Mouse (Mus musculus) myocyte (in vitro differentiated cells): ENCODE measurements around the gene Snrk. TPM values are rescaled to one million over a fixed set of nuclear protein-coding genes. Genes with fewer than 3 reads are reported as not detected.

Experiments used
- H3K27me3 ChIP-seq: one replicate; pipeline ENCODE4 v1.6.1; 2011; ENCODE audit not compliant: control insufficient read depth, insufficient read depth, insufficient read length
- H3K36me3 ChIP-seq: one replicate; pipeline ENCODE4 v1.6.1; 2011; ENCODE audit not compliant: control insufficient read depth, insufficient read depth
- H3K4me2 ChIP-seq: one replicate; pipeline ENCODE4 v1.6.1; 2011; ENCODE audit warnings: low read depth, control low read depth
- H3K4me3 ChIP-seq: one replicate; pipeline ENCODE4 v1.5.1; 2011; ENCODE audit warnings: mild to moderate bottlenecking, control low read depth, moderate library complexity
- H3K79me2 ChIP-seq: one replicate; pipeline ENCODE4 v1.6.1; 2011; ENCODE audit not compliant: control insufficient read depth, insufficient read depth
- H3ac ChIP-seq: one replicate; pipeline ENCODE4 v1.6.1; 2011; ENCODE audit not compliant: control insufficient read depth, insufficient read length
- CEBPB ChIP-seq: IDR thresholded peaks from 2 replicates; pipeline ENCODE4 v1.6.1; 2011; ENCODE audit warnings: mild to moderate bottlenecking, moderate library complexity; ENCODE audit not compliant: poor library complexity, insufficient read depth, severe bottlenecking
- E2F4 ChIP-seq: IDR thresholded peaks from one replicate; pipeline ENCODE4 v1.6.1; 2011; ENCODE audit warnings: mild to moderate bottlenecking, control low read depth, moderate library complexity; ENCODE audit not compliant: insufficient read depth
- MAX ChIP-seq: IDR thresholded peaks from one replicate; pipeline ENCODE4 v1.6.1; 2011; ENCODE audit warnings: low read depth, mild to moderate bottlenecking, control low read depth
- MYOD1 ChIP-seq, 3 experiments: IDR thresholded peaks; one replicate each; pipeline ENCODE4 v1.6.1; 2011; ENCODE audit warnings: control low read depth in 2 of 3, low read depth in 2 of 3, mild to moderate bottlenecking in 2 of 3, moderate library complexity in 1 of 3; ENCODE audit not compliant: insufficient read length in 2 of 3, control insufficient read depth in 1 of 3
- MYOG ChIP-seq, 3 experiments: IDR thresholded peaks; one replicate each; pipeline ENCODE4 v1.6.1; 2011; ENCODE audit warnings: control low read depth in 2 of 3, low read depth in 2 of 3, mild to moderate bottlenecking in 2 of 3; ENCODE audit not compliant: insufficient read length in 2 of 3, control insufficient read depth in 1 of 3, insufficient read depth in 1 of 3
- POLR2A ChIP-seq: IDR thresholded peaks from one replicate; pipeline ENCODE4 v1.6.1; 2011; ENCODE audit warnings: low read depth, mild to moderate bottlenecking, control low read depth, moderate library complexity; ENCODE audit not compliant: insufficient read length
- POLR2AphosphoS2 ChIP-seq: IDR thresholded peaks from one replicate; pipeline ENCODE4 v1.6.1; 2011; ENCODE audit warnings: low read depth, control low read depth; ENCODE audit not compliant: insufficient read length
- REST ChIP-seq: IDR thresholded peaks from one replicate; pipeline ENCODE4 v1.6.1; 2011; ENCODE audit warnings: mild to moderate bottlenecking, control low read depth, moderate library complexity; ENCODE audit not compliant: insufficient read depth, insufficient read length
- SRF ChIP-seq: IDR thresholded peaks from one replicate; pipeline ENCODE4 v1.6.1; 2011; ENCODE audit warnings: low read depth; ENCODE audit not compliant: control insufficient read depth, insufficient read length
- TCF12 ChIP-seq: IDR thresholded peaks from one replicate; pipeline ENCODE4 v1.6.1; 2011; ENCODE audit warnings: mild to moderate bottlenecking, control low read depth; ENCODE audit not compliant: poor library complexity, insufficient read depth, severe bottlenecking
- TCF3 ChIP-seq: IDR thresholded peaks from one replicate; pipeline ENCODE4 v1.6.1; 2011; ENCODE audit warnings: low read depth, control low read depth; ENCODE audit not compliant: insufficient read length
- USF1 ChIP-seq: IDR thresholded peaks from one replicate; pipeline ENCODE4 v1.6.1; 2011; ENCODE audit warnings: low read depth, mild to moderate bottlenecking, control low read depth, moderate library complexity
- polyA plus RNA-seq: library from polyadenylated mRNA; unstranded; fragments of >200 nt; fragmentation: generic; extraction: Trizol; gene quantifications from one replicate; pipeline ENCODE4 v1.2.1, GENCODE M21; 2012; ENCODE audit warnings: missing spikeins

The Snrk gene
- polyA plus RNA-seq, 1 experiment: 9.9 TPM

- Histone ChIP-seq H3K36me3 (no peaks in the 10 kb centered on the region), H3K4me2 (no peak overlapping the region), H3K4me3 (no peak overlapping the region), H3K27me3 (peaks cover 11% of the 10 kb centered on the region), H3K79me2 (no peaks in the 10 kb centered on the region), H3ac (no peak overlapping the region)
- no peak for TF ChIP-seq POLR2AphosphoS2
- no peak for TF ChIP-seq USF1
- TF ChIP-seq MAX: no peak
- TF ChIP-seq MYOG (IDR thresholded peaks at IDR 0.05; ENCODE audit: control insufficient read depth in 1 of 3, insufficient read depth in 1 of 3, insufficient read length in 2 of 3, low read depth in 2 of 3): no peak
- TF ChIP-seq MYOD1 (IDR thresholded peaks at IDR 0.05; ENCODE audit: control insufficient read depth in 1 of 3, insufficient read length in 2 of 3, low read depth in 2 of 3): no peak
- no peak for TF ChIP-seq POLR2A
- TF ChIP-seq E2F4: no peak
- no peak for TF ChIP-seq CEBPB
These were observed 31.4 kb upstream of the Snrk start for GRCm38 (mm10) chr9:122085550-122086205.

DNA sequence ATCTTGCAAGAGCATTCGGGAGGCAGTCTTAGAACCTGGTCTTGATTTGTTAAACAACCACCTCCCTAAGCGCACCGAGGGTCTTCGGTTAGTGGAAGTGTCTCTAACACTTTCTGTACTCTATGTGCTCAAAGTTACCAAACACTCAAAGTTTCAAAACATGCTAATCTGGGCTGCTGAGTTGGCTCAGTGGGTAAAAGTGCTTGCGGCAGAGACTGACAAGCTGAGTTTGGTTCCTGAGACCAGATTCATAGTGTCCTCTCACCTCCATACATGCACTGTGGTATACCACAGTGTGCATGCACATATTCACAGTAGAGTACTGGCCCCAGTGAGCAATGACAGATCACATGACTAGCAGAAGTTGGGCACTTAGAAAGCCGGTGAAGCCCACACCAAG lies 30.0 kb upstream of the Snrk start:
- H3K36me3 ChIP-seq: no peaks in the 10 kb centered on the region
- no peaks in the 10 kb centered on the region for H3K79me2 ChIP-seq
- no peak for TF ChIP-seq USF1
- no peak for TF ChIP-seq TCF12
- TF ChIP-seq POLR2AphosphoS2: no peak
- TF ChIP-seq MYOD1 (IDR thresholded peaks at IDR 0.05; ENCODE audit: control insufficient read depth in 1 of 3, insufficient read length in 2 of 3, low read depth in 2 of 3): no peak
- no peak overlapping the region for H3K4me2 ChIP-seq
- H3ac ChIP-seq: no peak overlapping the region
- no peak overlapping the region for H3K4me3 ChIP-seq
- H3K27me3 ChIP-seq: peaks cover 11% of the 10 kb centered on the region

DNA sequence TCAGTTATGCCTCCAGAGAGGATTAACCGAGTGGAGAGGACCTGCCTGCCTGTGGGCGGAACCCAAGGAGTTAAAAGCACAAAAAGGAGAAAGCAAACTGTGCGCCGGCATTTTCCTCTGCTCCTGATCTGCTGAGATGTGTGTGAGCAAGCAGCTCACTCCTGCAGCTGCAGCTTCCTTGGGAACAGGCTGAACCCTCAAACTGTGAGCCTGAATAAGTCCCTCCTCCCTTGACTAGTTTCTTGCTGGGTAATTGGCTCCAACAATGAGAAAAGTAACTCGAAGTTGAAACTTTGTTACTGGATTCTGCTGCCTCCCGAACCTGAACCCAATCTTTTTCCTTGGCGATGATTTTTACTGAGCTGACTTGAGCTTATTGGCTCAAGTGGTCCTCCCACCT lies 25.9 kb upstream of the Snrk start:
- Histone ChIP-seq H3ac (no peak overlapping the region), H3K36me3 (no peaks in the 10 kb centered on the region), H3K27me3 (peaks cover 11% of the 10 kb centered on the region), H3K4me2 (no peak overlapping the region), H3K4me3 (no peak overlapping the region), H3K79me2 (no peaks in the 10 kb centered on the region)
- TF ChIP-seq TCF12: no peak
- TF ChIP-seq TCF3: no peak
- no peak for TF ChIP-seq SRF
- TF ChIP-seq REST: no peak

- no peak overlapping the region for H3K4me2 ChIP-seq
These were observed 25.3 kb upstream of the Snrk start for GRCm38 (mm10) chr9:122091782-122092228.

DNA sequence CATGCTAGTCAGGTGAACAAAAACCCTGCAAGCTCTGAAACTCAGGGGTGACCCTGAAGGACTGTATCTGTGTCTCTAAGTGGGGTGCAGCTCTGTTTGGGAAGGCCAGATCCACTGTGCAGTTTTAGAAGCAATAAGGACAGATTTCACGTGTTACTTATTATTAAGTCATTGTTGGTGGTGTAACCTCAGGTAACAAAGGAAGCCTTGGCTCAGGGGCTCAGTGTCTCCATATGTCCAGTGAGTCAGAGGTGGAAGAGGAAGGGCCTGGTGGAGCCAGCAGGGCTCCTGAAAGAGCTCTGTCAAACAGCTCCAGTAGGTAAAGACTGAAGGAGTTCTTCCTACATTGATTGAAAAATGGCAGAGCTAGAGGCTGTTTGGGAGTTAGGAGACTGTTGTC lies 22.9 kb upstream of the Snrk start:
- H3K4me2 ChIP-seq: no peak overlapping the region
- no peak overlapping the region for H3ac ChIP-seq
- H3K36me3 ChIP-seq: no peaks in the 10 kb centered on the region
- no peak overlapping the region for H3K4me3 ChIP-seq
- TF ChIP-seq E2F4 (no peak), MYOD1 (IDR thresholded peaks at IDR 0.05; ENCODE audit: control insufficient read depth in 1 of 3, insufficient read length in 2 of 3, low read depth in 2 of 3) (no peak), TCF3 (no peak), POLR2AphosphoS2 (no peak), USF1 (no peak), TCF12 (no peak), MAX (no peak), SRF (no peak), POLR2A (no peak), MYOG (IDR thresholded peaks at IDR 0.05; ENCODE audit: control insufficient read depth in 1 of 3, insufficient read depth in 1 of 3, insufficient read length in 2 of 3, low read depth in 2 of 3) (no peak), REST (no peak), CEBPB (no peak)
- no peaks in the 10 kb centered on the region for H3K79me2 ChIP-seq
- no peaks in the 10 kb centered on the region for H3K27me3 ChIP-seq

More at GRCm38 (mm10) chr9:122091782-122092228, 25.3 kb upstream of the Snrk start:
- TF ChIP-seq CEBPB (no peak), USF1 (no peak), MYOD1 (IDR thresholded peaks at IDR 0.05; ENCODE audit: control insufficient read depth in 1 of 3, insufficient read length in 2 of 3, low read depth in 2 of 3) (no peak), POLR2AphosphoS2 (no peak), SRF (no peak)
- Histone ChIP-seq H3K79me2 (no peaks in the 10 kb centered on the region), H3K4me3 (no peak overlapping the region), H3K36me3 (no peaks in the 10 kb centered on the region), H3K27me3 (peaks cover 5% of the 10 kb centered on the region), H3ac (no peak overlapping the region)
